Mouse (Mus musculus) small intestine, adult 2 months (tissue): ENCODE measurements around the gene Chrna9.

ENCODE experiments used
- CTCF ChIP-seq: fragments of 200-500 bp; IDR thresholded peaks from 2 replicates; pipeline ENCODE4 v1.5.1; 2012; ENCODE audit warnings: low read depth, mild to moderate bottlenecking, control low read depth, inconsistent platforms, low read length, moderate library complexity, mixed read lengths; ENCODE audit not compliant: insufficient replicate concordance, insufficient read length; ENCODE audit errors: extremely low read depth
- POLR2A ChIP-seq: fragments of 200-500 bp; IDR thresholded peaks from 2 replicates; pipeline ENCODE4 v1.6.1; 2012; ENCODE audit warnings: low read depth, mild to moderate bottlenecking, control low read depth, inconsistent platforms, low read length, moderate library complexity

DNA sequence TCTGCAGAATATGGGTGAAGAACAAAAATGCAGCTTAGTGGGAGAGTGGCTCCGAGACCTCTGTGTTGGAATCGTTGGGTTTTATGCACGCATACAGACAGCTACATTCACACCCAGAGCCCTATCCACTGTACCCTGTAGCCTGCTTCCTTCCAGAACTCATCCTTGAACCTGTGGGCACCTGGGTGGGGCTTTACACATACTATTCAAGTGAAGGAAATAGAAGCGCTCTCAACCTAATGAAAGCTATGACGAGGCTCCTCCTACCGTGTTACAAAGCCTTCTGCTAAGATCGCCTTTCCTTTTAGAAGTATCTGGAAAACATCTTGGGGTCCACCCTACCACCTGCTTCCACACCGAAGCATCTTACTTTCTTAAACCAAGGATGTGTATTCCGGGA is 21.6 kb upstream of the Chrna9 start:
- TF ChIP-seq CTCF (no peak), POLR2A (no peak)
